ENCODE assay signal across 9 mouse cellular contexts in genomic region chr7:46796779-46797178, GRCm38 (mm10). TPM values are rescaled to one million over a fixed set of nuclear protein-coding genes. Genes with fewer than 3 reads are reported as not detected.
DNase-seq lines count a peak whose midpoint lies in the region; ATAC-seq and TF ChIP-seq lines count a peak whose summit lies in the region.
"Had no signal": no experiment of that assay in that cellular context is flagged by ENCODE, and none has a peak within 500 bp of the region (broad histone marks: within the 10 kb centered on the region; RNA-seq: fewer than 3 reads in every experiment).

No protein-coding gene starts in this region.

- dilution Hi-C loops in CH12.LX (cut with MboI; ENCODE audit: extremely low pct_ligation_motif_present, extremely low pct_unique_long_range_greater_than_20kb, low sequenced_read_pairs): no loop called here

- peaks cover 4% of the 10 kb centered on the region for H3K4me1 ChIP-seq in heart, adult 2 months (ENCODE audit: control insufficient read depth, insufficient read depth, low read length)
- peaks cover 2 to 26% of the 10 kb centered on the region in 2 experiments; a peak in 2 of 4 replicates for H3K4me1 ChIP-seq in CH12.LX (ENCODE audit: control insufficient read depth in 1 of 2, insufficient read depth in 2 of 2)
- H3K4me1 ChIP-seq in forebrain, embryonic 14.5 days (ENCODE audit: control insufficient read depth, insufficient read depth, low read length): peaks cover 20% of the 10 kb centered on the region
- peaks cover 32% of the 10 kb centered on the region for H3K4me1 ChIP-seq in liver, embryonic 15.5 days (replicated peaks)

- H3K27ac ChIP-seq in heart, adult 2 months: no peak overlapping the region; the same call in 1 of the 2 replicates
- H3K27ac ChIP-seq in CH12.LX (ENCODE audit: insufficient read depth, low read depth): no peak overlapping the region
- no peak overlapping the region for H3K27ac ChIP-seq in forebrain, embryonic 14.5 days (ENCODE audit: low read depth, low read length)
- H3K27ac ChIP-seq in liver, embryonic 15.5 days (replicated peaks): peak overlapping the region; percentile 86; the same call in 1 of the 2 replicates

- TF ChIP-seq CTCF in heart, adult 2 months (IDR thresholded peaks at IDR 0.05): no peak
- no peak for TF ChIP-seq CTCF in CH12.LX (conservative IDR thresholded peaks at IDR 0.05 in 1 of 2, IDR thresholded peaks at IDR 0.05 in 1 of 2; ENCODE audit: low read depth in 2 of 2, low read length in 2 of 2)

- intact Hi-C loops in heart, adult 2 months (cut with DNase I): loop anchor here (2.0 to 10.0 kb wide), 3 partner anchors 50 to 211 kb away; partner anchors contain the start of genes Spty2d1 and Tsg101
- intact Hi-C loops in heart, postnatal 10 days (cut with DNase I): loop anchor here (5.0 kb wide), 3 partner anchors 51 to 216 kb away; no protein-coding TSS in a partner anchor

- H3K4me3 ChIP-seq in heart, adult 2 months: peak overlapping the region; percentile 60
- peak overlapping the region; percentile 89 to 95 (median 94) for H3K4me3 ChIP-seq in CH12.LX (replicated peaks in 1 of 3; ENCODE audit: low read depth in 2 of 3, low read length in 2 of 3, poor library complexity in 1 of 3)
- H3K4me3 ChIP-seq in forebrain, embryonic 14.5 days (ENCODE audit: low read depth, low read length): peak overlapping the region; percentile 96
- peak overlapping the region; percentile 97 for H3K4me3 ChIP-seq in liver, embryonic 15.5 days (replicated peaks)

- ATAC-seq in forebrain, embryonic 14.5 days: no peak
- ATAC-seq in liver, embryonic 15.5 days (ENCODE audit: insufficient read depth): no peak

- in situ Hi-C loops in CH12.LX (cut with MboI; ENCODE audit: low pct_ligation_motif_present, low pct_unique_long_range_greater_than_20kb, low sequenced_read_pairs): loop anchor here (5.0 kb wide), 1 partner anchor 51 kb away; no protein-coding TSS in a partner anchor

- H3K9me3 ChIP-seq in CH12.LX (replicated peaks; ENCODE audit: low read length): no peaks in the 10 kb centered on the region
- H3K9me3 ChIP-seq in forebrain, embryonic 14.5 days (replicated peaks; ENCODE audit: control insufficient read depth, low read length): no peaks in the 10 kb centered on the region
- H3K9me3 ChIP-seq in liver, embryonic 15.5 days (replicated peaks): no peaks in the 10 kb centered on the region

- TF ChIP-seq EP300 in heart, adult 2 months (IDR thresholded peaks at IDR 0.05; ENCODE audit: insufficient read depth, low read depth, low read length): no peak
- TF ChIP-seq EP300 in CH12.LX (IDR thresholded peaks at IDR 0.05; ENCODE audit: low read length): no peak

- peaks cover 9% of the 10 kb centered on the region for H3K36me3 ChIP-seq in heart, adult 2 months (ENCODE audit: control insufficient read depth, insufficient read depth, low read length)
- H3K36me3 ChIP-seq in CH12.LX (replicated peaks in 1 of 2; ENCODE audit: control insufficient read depth in 1 of 2, insufficient read depth in 1 of 2, low read length in 1 of 2): peaks cover 7 to 29% of the 10 kb centered on the region in 2 experiments
- H3K36me3 ChIP-seq in forebrain, embryonic 14.5 days (ENCODE audit: control insufficient read depth, insufficient read depth, low read length): peaks cover 28% of the 10 kb centered on the region
- peaks cover 25% of the 10 kb centered on the region for H3K36me3 ChIP-seq in liver, embryonic 15.5 days (replicated peaks)

- H3K27me3 ChIP-seq in heart, adult 2 months (ENCODE audit: control insufficient read depth, insufficient read depth, low read length): no peaks in the 10 kb centered on the region
- H3K27me3 ChIP-seq in CH12.LX (replicated peaks): no peaks in the 10 kb centered on the region
- H3K27me3 ChIP-seq in forebrain, embryonic 14.5 days (replicated peaks; ENCODE audit: control insufficient read depth, insufficient read depth, low read length): no peaks in the 10 kb centered on the region
- no peaks in the 10 kb centered on the region for H3K27me3 ChIP-seq in liver, embryonic 15.5 days

- H3K4me2 ChIP-seq in CH12.LX (ENCODE audit: insufficient read depth, low read depth, poor library complexity, severe bottlenecking): peak overlapping the region; percentile 100
- peak overlapping the region; percentile 96 for H3K4me2 ChIP-seq in forebrain, embryonic 14.5 days (ENCODE audit: low read length)
- H3K4me2 ChIP-seq in liver, embryonic 15.5 days: peak overlapping the region; percentile 96

- no peak for DNase-seq in heart, adult 2 months
- no peak for DNase-seq in heart, postnatal 10 days
- DNase-seq in CH12.LX (ENCODE audit: extremely low read depth): peak; percentile 42
- no peak for DNase-seq in forebrain, embryonic 14.5 days (ENCODE audit: low spot score)
- DNase-seq in adrenal gland, postnatal 10 days: no peak
- DNase-seq in ovary, postnatal 36 days (ENCODE audit: low spot score): no peak
- no peak for DNase-seq in retina, postnatal 1 day
- DNase-seq: right cerebral cortex, postnatal 4 days had no signal

- no peak overlapping the region for H3K9ac ChIP-seq in heart, adult 2 months (ENCODE audit: low read depth, low read length)
- peak overlapping the region; percentile 72 for H3K9ac ChIP-seq in CH12.LX (ENCODE audit: insufficient read depth, low read depth)
- peak overlapping the region; percentile 94 for H3K9ac ChIP-seq in forebrain, embryonic 14.5 days (ENCODE audit: low read length)
- H3K9ac ChIP-seq in liver, embryonic 15.5 days: peak overlapping the region; percentile 77

- peaks cover 4% of the 10 kb centered on the region for H3K79me2 ChIP-seq in heart, adult 2 months (replicated peaks; ENCODE audit: control insufficient read depth, insufficient read depth, low read length)
- H3K79me2 ChIP-seq in CH12.LX (replicated peaks; ENCODE audit: control insufficient read depth, extremely low read depth, insufficient read depth, poor library complexity, severe bottlenecking): peaks cover 51% of the 10 kb centered on the region

- no peak for TF ChIP-seq RAD21 in CH12.LX (IDR thresholded peaks at IDR 0.05; ENCODE audit: low read depth, low read length)

- 33% methylated on average over 6 of the region's 6 CpGs for WGBS in heart, adult 2 months
- WGBS in forebrain, embryonic 14.5 days: 60% methylated on average over 6 of the region's 6 CpGs
- 27% methylated on average over 6 of the region's 6 CpGs for WGBS in liver, embryonic 15.5 days (ENCODE audit: insufficient replicate concordance)

- no peak for TF ChIP-seq POLR2A in heart, adult 2 months (IDR thresholded peaks at IDR 0.05; ENCODE audit: insufficient read depth, low read depth, low read length)
- no peak for TF ChIP-seq POLR2A in CH12.LX (IDR thresholded peaks at IDR 0.05; ENCODE audit: low read depth, low read length)

TF ChIP-seq in CH12.LX, 34 proteins besides CTCF, POLR2A, EP300 and RAD21 (continues in another document):
- TF ChIP-seq ZMIZ1 (IDR thresholded peaks at IDR 0.05; ENCODE audit: low read depth, low read length) (no peak), USF2 (conservative IDR thresholded peaks at IDR 0.05; ENCODE audit: low read depth, low read length) (no peak)

RNA-seq across cellular contexts. Expression of gene Gtf2h1, which starts 0.9 kb away (rescaled TPM):
- total RNA-seq in heart, adult 2 months (2021): 10 to 100 TPM; 15.7 to 17.2 TPM
- 4.8 and 8.9 TPM in 2 replicates for polyA plus RNA-seq in heart, adult 2 months (2012; rRNA removed)
- total RNA-seq in heart, postnatal 10 days (2021): 10 to 100 TPM; 22.6 to 22.7 TPM
- total RNA-seq in CH12.LX (2012; rRNA removed) (79.2 and 103 TPM in 2 replicates), CH12.LX (2014; rRNA removed) (161 and 198 TPM in 2 replicates)
- polyA plus RNA-seq in CH12.LX (2012; ENCODE audit: insufficient read length, low read depth): 164 and 172 TPM in 2 replicates
- polyA plus RNA-seq in forebrain, embryonic 14.5 days (2014; fragmentation: Nextera tagmentation; extraction: Ambion mirVana): 53.1 and 56.7 TPM in 2 replicates
- 25.4 and 26.3 TPM in 2 replicates for polyA plus RNA-seq in liver, embryonic 15.5 days (2015; fragmentation: Nextera tagmentation; extraction: Ambion mirVana)
- 10 to 100 TPM; 36.1 to 37.1 TPM for total RNA-seq in adrenal gland, postnatal 10 days (2021)

RNA-seq across cellular contexts. Expression of gene Hps5, which starts 0.9 kb away (rescaled TPM):
- 1 to 10 TPM; 7.5 to 9.2 TPM for total RNA-seq in heart, adult 2 months (2021)
- 5.2 and 8.4 TPM in 2 replicates for polyA plus RNA-seq in heart, adult 2 months (2012; rRNA removed)
- 10 to 100 TPM; 11.6 TPM for total RNA-seq in heart, postnatal 10 days (2021)
- total RNA-seq in CH12.LX (2012; rRNA removed) (21.9 and 26.0 TPM in 2 replicates), CH12.LX (2014; rRNA removed) (17.8 and 20.3 TPM in 2 replicates)
- 17.2 and 20.8 TPM in 2 replicates for polyA plus RNA-seq in CH12.LX (2012; ENCODE audit: insufficient read length, low read depth)
- 10.1 and 11.3 TPM in 2 replicates for polyA plus RNA-seq in forebrain, embryonic 14.5 days (2014; fragmentation: Nextera tagmentation; extraction: Ambion mirVana)
- polyA plus RNA-seq in liver, embryonic 15.5 days (2015; fragmentation: Nextera tagmentation; extraction: Ambion mirVana): 6.7 and 7.5 TPM in 2 replicates
- 10 to 100 TPM; 21.7 to 21.9 TPM for total RNA-seq in adrenal gland, postnatal 10 days (2021)

RNA-seq across cellular contexts. Expression of gene Ldha, which starts 44.5 kb away (rescaled TPM):
- total RNA-seq in heart, adult 2 months (2021): 100 to 1,000 TPM; 738 to 741 TPM
- 674 and 1,134 TPM in 2 replicates for polyA plus RNA-seq in heart, adult 2 months (2012; rRNA removed)
- 100 to 1,000 TPM; 889 to 902 TPM for total RNA-seq in heart, postnatal 10 days (2021)
- total RNA-seq in CH12.LX (2012; rRNA removed) (702 and 970 TPM in 2 replicates), CH12.LX (2014; rRNA removed) (1,007 and 1,199 TPM in 2 replicates)
- 1,412 and 1,555 TPM in 2 replicates for polyA plus RNA-seq in CH12.LX (2012; ENCODE audit: insufficient read length, low read depth)
- 724 and 871 TPM in 2 replicates for polyA plus RNA-seq in forebrain, embryonic 14.5 days (2014; fragmentation: Nextera tagmentation; extraction: Ambion mirVana)
- polyA plus RNA-seq in liver, embryonic 15.5 days (2015; fragmentation: Nextera tagmentation; extraction: Ambion mirVana): 1,291 and 1,714 TPM in 2 replicates
- total RNA-seq in adrenal gland, postnatal 10 days (2021): 100 to 1,000 TPM; 693 to 863 TPM

RNA-seq across cellular contexts. Expression of gene Saa2, which starts 45.2 kb away (rescaled TPM):
- total RNA-seq in heart, adult 2 months (2021): not detected
- not detected in 2 replicates for polyA plus RNA-seq in heart, adult 2 months (2012; rRNA removed)
- not detected for total RNA-seq in heart, postnatal 10 days (2021)
- total RNA-seq in CH12.LX (2012; rRNA removed) (not detected in 2 replicates), CH12.LX (2014; rRNA removed) (not detected in 2 replicates)
- polyA plus RNA-seq in CH12.LX (2012; ENCODE audit: insufficient read length, low read depth): not detected in 2 replicates
- not detected in 2 replicates for polyA plus RNA-seq in forebrain, embryonic 14.5 days (2014; fragmentation: Nextera tagmentation; extraction: Ambion mirVana)
- not detected in 2 replicates for polyA plus RNA-seq in liver, embryonic 15.5 days (2015; fragmentation: Nextera tagmentation; extraction: Ambion mirVana)
- total RNA-seq in adrenal gland, postnatal 10 days (2021): not detected

RNA-seq across cellular contexts. Expression of gene Saa1, which starts 54.0 kb away (rescaled TPM):
- total RNA-seq in heart, adult 2 months (2021): not detected
- not detected in 2 replicates for polyA plus RNA-seq in heart, adult 2 months (2012; rRNA removed)
- not detected for total RNA-seq in heart, postnatal 10 days (2021)
- total RNA-seq in CH12.LX (2012; rRNA removed): not detected in 2 replicates
- not detected in 2 replicates for total RNA-seq in CH12.LX (2014; rRNA removed)
- not detected in 2 replicates for polyA plus RNA-seq in CH12.LX (2012; ENCODE audit: insufficient read length, low read depth)
- polyA plus RNA-seq in forebrain, embryonic 14.5 days (2014; fragmentation: Nextera tagmentation; extraction: Ambion mirVana): not detected in 2 replicates
- polyA plus RNA-seq in liver, embryonic 15.5 days (2015; fragmentation: Nextera tagmentation; extraction: Ambion mirVana): not detected in 2 replicates
- under 1 TPM in 1 of 2 experiments, not detected in 1; 0.63 TPM for total RNA-seq in adrenal gland, postnatal 10 days (2021)
